Comparison of ENCODE assay signal across 29 mouse cellular contexts in the genomic region with DNA sequence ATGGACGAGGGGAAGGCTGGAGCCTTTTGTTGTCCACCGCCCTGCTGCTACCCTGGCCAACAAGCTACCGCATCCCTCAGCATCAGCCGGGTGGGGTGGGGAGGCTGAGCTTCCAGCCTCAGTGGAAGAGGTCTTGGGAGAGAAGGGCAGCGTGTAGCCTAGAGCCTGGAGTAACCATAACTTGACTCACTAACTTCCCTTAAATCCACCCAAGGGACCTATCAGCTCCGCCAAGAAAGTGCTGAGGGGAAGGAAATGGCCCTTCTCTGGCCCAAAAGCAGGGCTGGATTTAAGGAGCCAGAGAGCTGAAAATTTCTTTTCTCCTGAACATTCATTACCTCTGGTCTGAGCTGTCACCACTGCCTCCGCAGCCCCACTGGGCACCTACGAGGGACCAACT.
DNase-seq lines count a peak whose midpoint lies in the region; ATAC-seq and TF ChIP-seq lines count a peak whose summit lies in the region.
"Had no signal": no experiment of that assay in that cellular context is flagged by ENCODE, and none has a peak within 500 bp of the region (broad histone marks: within the 10 kb centered on the region; RNA-seq: fewer than 3 reads in every experiment).

No protein-coding gene starts in this region.

- H3K36me3 ChIP-seq in heart, embryonic 11.5 days (ENCODE audit: control insufficient read depth, insufficient read depth, low read length): no peaks in the 10 kb centered on the region
- 0 out of 2 replicates have a peak, but pooled peaks cover 15% of the 10 kb centered on the region for H3K36me3 ChIP-seq in limb, embryonic 12.5 days
- no peaks in the 10 kb centered on the region for H3K36me3 ChIP-seq in thymus, adult 2 months (ENCODE audit: control insufficient read depth, insufficient read depth, low read length)
- H3K36me3 ChIP-seq: embryonic facial prominence, embryonic 12.5 days; kidney, embryonic 15.5 days; liver, embryonic 15.5 days; neural tube, embryonic 12.5 days had no signal

- H3K4me2 ChIP-seq in heart, embryonic 11.5 days: no peak overlapping the region
- H3K4me2 ChIP-seq in limb, embryonic 12.5 days: no peak overlapping the region
- H3K4me2 ChIP-seq: embryonic facial prominence, embryonic 12.5 days; heart, embryonic 13.5 days; hindbrain, embryonic 14.5 days; kidney, embryonic 15.5 days; liver, embryonic 15.5 days; lung, embryonic 14.5 days; neural tube, embryonic 12.5 days had no signal

- H3K4me1 ChIP-seq in heart, embryonic 11.5 days (ENCODE audit: control insufficient read depth, insufficient read depth, low read length): peaks cover 43% of the 10 kb centered on the region
- H3K4me1 ChIP-seq in limb, embryonic 12.5 days (replicated peaks): peaks cover 58% of the 10 kb centered on the region
- H3K4me1 ChIP-seq in thymus, adult 2 months (replicated peaks; ENCODE audit: control insufficient read depth, insufficient read depth, low read length): peaks cover 13% of the 10 kb centered on the region

- WGBS in heart, embryonic 11.5 days (ENCODE audit: insufficient replicate concordance): 83% methylated on average over 8 of the region's 8 CpGs
- WGBS in limb, embryonic 12.5 days: 80% methylated on average over 8 of the region's 8 CpGs
- WGBS in thymus, adult 2 months: 98% methylated on average over 8 of the region's 8 CpGs

- no peak overlapping the region for H3K4me3 ChIP-seq in heart, embryonic 11.5 days (ENCODE audit: low read depth, low read length)
- H3K4me3 ChIP-seq in limb, embryonic 12.5 days (replicated peaks): no peak overlapping the region
- no peak overlapping the region for H3K4me3 ChIP-seq in thymus, adult 2 months (ENCODE audit: control insufficient read depth, insufficient read depth, low read length)
- H3K4me3 ChIP-seq: embryonic facial prominence, embryonic 12.5 days; heart, embryonic 13.5 days; kidney, embryonic 15.5 days; liver, embryonic 15.5 days; neural tube, embryonic 12.5 days had no signal

- no peak overlapping the region for H3K27ac ChIP-seq in heart, embryonic 11.5 days (ENCODE audit: low read depth, low read length)
- 0 out of 2 replicates have a peak overlapping the region, but pooled peaks have one; percentile 51 for H3K27ac ChIP-seq in limb, embryonic 12.5 days
- no peak overlapping the region for H3K27ac ChIP-seq in thymus, adult 2 months (ENCODE audit: control insufficient read depth, insufficient read depth, low read length)
- H3K27ac ChIP-seq: embryonic facial prominence, embryonic 12.5 days; heart, embryonic 13.5 days; hindbrain, embryonic 14.5 days; kidney, embryonic 15.5 days; liver, embryonic 15.5 days; neural tube, embryonic 12.5 days; stomach, postnatal 0 days had no signal

- no peaks in the 10 kb centered on the region for H3K27me3 ChIP-seq in heart, embryonic 11.5 days (ENCODE audit: control insufficient read depth, insufficient read depth, low read length)
- no peaks in the 10 kb centered on the region for H3K27me3 ChIP-seq in limb, embryonic 12.5 days
- no peaks in the 10 kb centered on the region for H3K27me3 ChIP-seq in thymus, adult 2 months (ENCODE audit: control insufficient read depth, insufficient read depth, low read length)
- H3K27me3 ChIP-seq: embryonic facial prominence, embryonic 12.5 days; heart, embryonic 13.5 days; kidney, embryonic 15.5 days; liver, embryonic 15.5 days; neural tube, embryonic 12.5 days had no signal

- TF ChIP-seq POLR2A in thymus, adult 2 months (IDR thresholded peaks at IDR 0.05; ENCODE audit: control insufficient read depth, extremely low read depth, insufficient read depth, low read length, poor library complexity): no peak

- H3K9ac ChIP-seq in heart, embryonic 11.5 days (ENCODE audit: low read depth, low read length): no peak overlapping the region
- no peak overlapping the region for H3K9ac ChIP-seq in limb, embryonic 12.5 days (replicated peaks)
- H3K9ac ChIP-seq: embryonic facial prominence, embryonic 12.5 days; heart, embryonic 13.5 days; hindbrain, embryonic 14.5 days; kidney, embryonic 15.5 days; liver, embryonic 15.5 days; lung, embryonic 14.5 days; neural tube, embryonic 12.5 days had no signal

- no peak for TF ChIP-seq CTCF in thymus, adult 2 months (IDR thresholded peaks at IDR 0.05; ENCODE audit: borderline replicate concordance, control insufficient read depth, extremely low read depth, insufficient read depth, low read length, poor library complexity)

- DNase-seq in gastrocnemius, adult 18-20 months (ENCODE audit: low spot score): peak; percentile 53
- DNase-seq in gastrocnemius, postnatal 4 days (ENCODE audit: low spot score in 2 of 2): no peak
- peak; percentile 64 for DNase-seq in heart, adult 8-10 months (ENCODE audit: low spot score)
- DNase-seq in heart, adult 9 months (ENCODE audit: low spot score in 2 of 2): peak; percentile 67 to 73
- DNase-seq in natural killer cell, adult 2 months (ENCODE audit: low spot score in 2 of 2): no peak
- DNase-seq in thymus, adult 2 months: no peak
- DNase-seq: adrenal gland, adult 8-10 months; cerebellum, adult 11 months; cerebellum, adult 9-10 months; cerebellum, postnatal 36 days; kidney, adult 11 months; kidney, postnatal 36 days; layer of hippocampus, postnatal 36 days; left cerebral cortex, postnatal 4 days; lung, embryonic 14.5 days; lung, postnatal 14 days; right cerebral cortex, postnatal 4 days had no signal

- ATAC-seq in heart, embryonic 11.5 days (replicated peaks; ENCODE audit: insufficient number of reproducible peaks, low FRiP score, low TSS enrichment): no peak
- ATAC-seq in limb, embryonic 12.5 days (ENCODE audit: insufficient number of reproducible peaks, insufficient read depth, low FRiP score, low TSS enrichment, low read depth): no peak
- ATAC-seq: forebrain, embryonic 14.5 days; inflammation-experienced regulatory T-cells, adult 6 months; midbrain, embryonic 16.5 days had no signal

- no peaks in the 10 kb centered on the region for H3K9me3 ChIP-seq in heart, embryonic 11.5 days (replicated peaks; ENCODE audit: control insufficient read depth, low read length)
- H3K9me3 ChIP-seq in limb, embryonic 12.5 days: no peaks in the 10 kb centered on the region
- H3K9me3 ChIP-seq: embryonic facial prominence, embryonic 12.5 days; heart, embryonic 13.5 days; kidney, embryonic 15.5 days; liver, embryonic 15.5 days; neural tube, embryonic 12.5 days had no signal

Comparison
In these comparisons a context has a peak if more than half of its experiments do, and no peak if none do; other contexts are left out.
1. DNase-seq: peak in gastrocnemius, adult 18-20 months (single experiment), heart, adult 8-10 months (single experiment) and heart, adult 9 months (2 of 2); none in gastrocnemius, postnatal 4 days (0 of 2), natural killer cell, adult 2 months (0 of 2) and thymus, adult 2 months (single experiment).